Mouse (Mus musculus) stomach, postnatal 0 days (tissue): ENCODE results near the gene Rnf43. TPM values are rescaled to one million over a fixed set of nuclear protein-coding genes. Genes with fewer than 3 reads are reported as not detected.

Experiments used
- ATAC-seq: fragments of 200-750 bp; cut with Nextera tagmentation; 2 replicates; pipeline ENCODE4 v1.8.0; 2017; ENCODE audit not compliant: low FRiP score, low TSS enrichment
- DNase-seq: peaks from one replicate; pipeline ENCODE4 v3.0.0-alpha.2; 2016; ENCODE audit warnings: low spot score
- H3K27ac ChIP-seq: fragments of 300-500 bp; sonication (generic); replicated peaks from 2 replicates; pipeline ENCODE4 v1.5.1; 2014; ENCODE audit warnings: mild to moderate bottlenecking, control low read depth
- H3K27me3 ChIP-seq: fragments of 300-500 bp; sonication (generic); 2 replicates; pipeline ENCODE4 v1.6.1; 2014; ENCODE audit warnings: low read length; ENCODE audit not compliant: control insufficient read depth, insufficient read depth
- H3K36me3 ChIP-seq: fragments of 300-500 bp; sonication (generic); 2 replicates; pipeline ENCODE4 v1.6.1; 2014; ENCODE audit warnings: low read length, mixed read lengths; ENCODE audit not compliant: control insufficient read depth, insufficient read depth
- H3K4me1 ChIP-seq: fragments of 300-500 bp; sonication (generic); replicated peaks from 2 replicates; pipeline ENCODE4 v1.6.1; 2014; ENCODE audit warnings: antibody characterized with exemption; ENCODE audit not compliant: control insufficient read depth, insufficient read depth
- H3K4me2 ChIP-seq: fragments of 300-500 bp; sonication (generic); replicated peaks from 2 replicates; pipeline ENCODE4 v1.6.1; 2014; ENCODE audit warnings: low read depth, mild to moderate bottlenecking, control low read depth, moderate library complexity
- H3K4me3 ChIP-seq: fragments of 300-500 bp; sonication (generic); 2 replicates; pipeline ENCODE4 v1.5.1; 2014; ENCODE audit warnings: low read depth, low read length, control low read depth
- H3K9ac ChIP-seq: fragments of 300-500 bp; sonication (generic); 2 replicates; pipeline ENCODE4 v1.6.1; 2014; ENCODE audit warnings: mild to moderate bottlenecking, low read length, control low read depth, mixed read lengths
- H3K9me3 ChIP-seq: fragments of 300-500 bp; sonication (generic); 2 replicates; pipeline ENCODE4 v1.6.1; 2016; ENCODE audit warnings: low read length; ENCODE audit not compliant: control insufficient read depth
- CTCF ChIP-seq: IDR thresholded peaks from 2 replicates; pipeline ENCODE4 v1.5.1; 2016; ENCODE audit warnings: antibody characterized with exemption, low read depth, mild to moderate bottlenecking, moderate library complexity
- EP300 ChIP-seq: optimal IDR thresholded peaks from 2 replicates; pipeline ENCODE3; 2016; ENCODE audit warnings: antibody characterized with exemption
- WGBS: fragments of 180-500 bp; shearing (Covaris S2); extraction: QIAGEN DNeasy Blood & Tissue Kit; methylation state at CpG from one replicate; pipeline ENCODE4 v1.1.7; 2014; 5-methylcytosine and 5-hydroxymethylcytosine counted together
- polyA plus RNA-seq: library from polyadenylated mRNA; unstranded; fragments of >200 nt; fragmentation: Nextera tagmentation; extraction: Ambion mirVana; gene quantifications from 2 replicates; pipeline ENCODE4 v1.2.1, GENCODE M21; 2015

Gene Rnf43
- polyA plus RNA-seq, 1 experiment from 2014 or later: 6.6 TPM

DNA sequence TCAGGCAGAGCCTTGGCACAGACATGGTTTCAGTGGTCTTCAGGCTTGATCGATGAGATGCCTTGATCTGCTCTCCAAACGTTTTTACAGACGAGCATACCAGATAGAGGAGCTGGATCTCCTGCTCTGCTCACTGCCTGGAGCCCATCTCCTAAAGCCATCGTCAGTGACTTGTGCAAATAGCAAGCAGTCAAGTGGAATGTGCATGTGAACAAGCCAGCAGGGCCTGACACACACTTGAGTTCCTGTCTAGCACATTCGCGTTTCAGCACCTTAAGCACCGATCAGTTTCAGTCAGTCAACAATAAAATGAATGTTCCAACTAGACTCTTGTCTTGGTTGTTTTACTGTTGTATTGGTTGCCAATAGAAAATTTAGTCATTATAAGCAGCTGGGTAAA, 3.3 kb upstream of the Rnf43 start:
- Histone ChIP-seq H3K27ac (no peak overlapping the region), H3K36me3 (no peaks in the 10 kb centered on the region), H3K4me3 (no peak overlapping the region), H3K4me2 (no peak overlapping the region), H3K9me3 (no peaks in the 10 kb centered on the region), H3K27me3 (no peaks in the 10 kb centered on the region), H3K4me1 (no peaks in the 10 kb centered on the region), H3K9ac (no peak overlapping the region)
- 60% methylated on average over 7 of the region's 7 CpGs for WGBS
- TF ChIP-seq CTCF (no peak), EP300 (no peak)
- no peak for DNase-seq
- ATAC-seq: no peak

GRCm38 (mm10) chr11:87662822-87663221, 300 bp downstream of the Rnf43 start:
- H3K9me3 ChIP-seq: no peaks in the 10 kb centered on the region
- WGBS: 10% methylated on average over 14 of the region's 14 CpGs
- H3K4me2 ChIP-seq: peak overlapping the region; percentile 54
- ATAC-seq (no peak), DNase-seq (no peak)
- no peaks in the 10 kb centered on the region for H3K4me1 ChIP-seq
- H3K27ac ChIP-seq: peak overlapping the region; percentile 82
- no peaks in the 10 kb centered on the region for H3K36me3 ChIP-seq
- H3K9ac ChIP-seq: peak overlapping the region; percentile 56
- H3K27me3 ChIP-seq: no peaks in the 10 kb centered on the region
- TF ChIP-seq EP300: no peak
- TF ChIP-seq CTCF: no peak
- peak overlapping the region; percentile 50 for H3K4me3 ChIP-seq

GRCm38 (mm10) chr11:87663948-87664347, 1.4 kb downstream of the Rnf43 start:
- no peaks in the 10 kb centered on the region for H3K9me3 ChIP-seq
- 57% methylated on average over 6 of the region's 6 CpGs for WGBS
- TF ChIP-seq EP300 (no peak), CTCF (no peak)
- H3K36me3 ChIP-seq: no peaks in the 10 kb centered on the region
- no peaks in the 10 kb centered on the region for H3K27me3 ChIP-seq
- H3K27ac ChIP-seq: peak overlapping the region; percentile 45
- peak overlapping the region; percentile 54 for H3K4me2 ChIP-seq
- H3K4me3 ChIP-seq: peak overlapping the region; percentile 50
- ATAC-seq (no peak), DNase-seq (no peak)
- no peaks in the 10 kb centered on the region for H3K4me1 ChIP-seq
- peak overlapping the region; percentile 63 for H3K9ac ChIP-seq

GRCm38 (mm10) chr11:87664521-87664920, 2.0 kb downstream of the Rnf43 start:
- Histone ChIP-seq H3K27me3 (no peaks in the 10 kb centered on the region), H3K4me2 (peak overlapping the region; percentile 54), H3K4me3 (peak overlapping the region; percentile 50), H3K9ac (peak overlapping the region; percentile 63), H3K36me3 (no peaks in the 10 kb centered on the region), H3K9me3 (no peaks in the 10 kb centered on the region), H3K4me1 (no peaks in the 10 kb centered on the region), H3K27ac (peak overlapping the region; percentile 45; the same call in 1 of the 2 replicates)
- 54% methylated on average over 12 of the region's 12 CpGs for WGBS
- ATAC-seq (no peak), DNase-seq (peak; percentile 43)
- TF ChIP-seq CTCF (no peak), EP300 (no peak)

DNA sequence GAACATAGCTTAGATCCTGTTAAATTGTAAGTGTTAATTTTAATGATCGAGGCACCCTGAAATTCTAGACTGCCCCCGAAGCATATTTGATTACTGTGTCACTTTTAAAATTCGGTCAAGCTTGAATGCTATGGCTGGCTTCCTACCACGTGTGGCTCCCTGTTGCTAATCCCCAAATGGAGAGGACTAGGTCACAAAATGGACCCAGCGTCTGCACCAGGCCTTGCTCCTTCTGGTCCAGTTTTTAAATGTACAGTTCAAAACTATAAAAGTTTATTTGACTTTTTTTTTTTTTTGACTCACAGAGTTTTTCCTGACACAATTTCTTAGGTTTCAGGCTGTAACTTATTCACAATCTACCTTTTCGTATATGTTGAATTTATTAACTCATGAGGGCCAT, 2.7 kb downstream of the Rnf43 start:
- H3K27ac ChIP-seq: no peak overlapping the region
- no peaks in the 10 kb centered on the region for H3K4me1 ChIP-seq
- 52% methylated on average over 6 of the region's 6 CpGs for WGBS
- no peaks in the 10 kb centered on the region for H3K36me3 ChIP-seq
- no peaks in the 10 kb centered on the region for H3K9me3 ChIP-seq
- no peak for ATAC-seq
- H3K4me2 ChIP-seq: peak overlapping the region; percentile 29; the same call in 1 of the 2 replicates
- no peak for TF ChIP-seq EP300
- TF ChIP-seq CTCF: no peak
- H3K9ac ChIP-seq: no peak overlapping the region
- DNase-seq: peak; percentile 33
- H3K4me3 ChIP-seq: peak overlapping the region; percentile 27; the same call in 1 of the 2 replicates
- H3K27me3 ChIP-seq: no peaks in the 10 kb centered on the region

- 0 out of 2 replicates have a peak overlapping the region, but pooled peaks have one; percentile 54 for H3K9ac ChIP-seq
- no peaks in the 10 kb centered on the region for H3K4me1 ChIP-seq
- ATAC-seq (no peak), DNase-seq (no peak)
- peak overlapping the region; percentile 55 for H3K4me2 ChIP-seq
- WGBS: 62% methylated on average over 2 of the region's 2 CpGs
- no peak overlapping the region for H3K27ac ChIP-seq
- no peaks in the 10 kb centered on the region for H3K9me3 ChIP-seq
- peak overlapping the region; percentile 37 for H3K4me3 ChIP-seq
- H3K27me3 ChIP-seq: no peaks in the 10 kb centered on the region
- no peak for TF ChIP-seq EP300
- TF ChIP-seq CTCF: no peak
- no peaks in the 10 kb centered on the region for H3K36me3 ChIP-seq
Observed at GRCm38 (mm10) chr11:87665658-87666057, 3.1 kb downstream of the Rnf43 start.
